Mouse (Mus musculus) limb, embryonic 10.5 days (tissue): Measurements from ENCODE around the gene Nsf. TPM values are rescaled to one million over a fixed set of nuclear protein-coding genes. Genes with fewer than 3 reads are reported as not detected.
"Not testable (repeated sequence)": the region's sequence is repeated elsewhere in the genome, so short reads cannot be mapped to it uniquely, and the experiment has no call there.

Experiments
- DNase-seq: peaks from one replicate; pipeline ENCODE4 v3.0.0-alpha.2; 2017; ENCODE audit warnings: low spot score
- H3K27ac ChIP-seq: fragments of 300-500 bp; sonication (generic); 2 replicates; pipeline ENCODE4 v1.5.1; 2016; ENCODE audit warnings: mild to moderate bottlenecking
- H3K27me3 ChIP-seq: fragments of 300-500 bp; sonication (generic); 2 replicates; pipeline ENCODE4 v1.6.1; 2016; ENCODE audit warnings: low read depth, mild to moderate bottlenecking; ENCODE audit not compliant: poor library complexity, severe bottlenecking
- H3K36me3 ChIP-seq: fragments of 300-500 bp; sonication (generic); 2 replicates; pipeline ENCODE4 v1.6.1; 2016; ENCODE audit warnings: mild to moderate bottlenecking, moderate library complexity
- H3K4me1 ChIP-seq: fragments of 300-500 bp; sonication (generic); 2 replicates; pipeline ENCODE4 v1.6.1; 2016
- H3K4me3 ChIP-seq: fragments of 300-500 bp; sonication (generic); 2 replicates; pipeline ENCODE4 v1.5.1; 2016; ENCODE audit warnings: mild to moderate bottlenecking, moderate library complexity
- H3K9me3 ChIP-seq: fragments of 300-500 bp; sonication (generic); replicated peaks from 2 replicates; pipeline ENCODE4 v1.6.1; 2016; ENCODE audit warnings: mild to moderate bottlenecking
- WGBS: fragments of 180-500 bp; shearing (Covaris S2); methylation state at CpG from one replicate; pipeline ENCODE4 v1.1.7; 2016; 5-methylcytosine and 5-hydroxymethylcytosine counted together
- polyA plus RNA-seq: library from polyadenylated mRNA; unstranded; fragments of >200 nt; fragmentation: Nextera tagmentation; extraction: Ambion mirVana; gene quantifications from 2 replicates; pipeline ENCODE4 v1.2.1, GENCODE M21; 2016

Nsf gene
- polyA plus RNA-seq, 1 experiment from 2014 or later, result 56.1 TPM

GRCm38 (mm10) chr11:103905506-103905905 lies 48.4 kb downstream of the Nsf start:
- no peaks in the 10 kb centered on the region for H3K27me3 ChIP-seq
- no peaks in the 10 kb centered on the region for H3K9me3 ChIP-seq
- WGBS, result 74% methylated on average over 9 of the region's 9 CpGs
- H3K27ac ChIP-seq, result no peak overlapping the region
- no peaks in the 10 kb centered on the region for H3K4me1 ChIP-seq
- no peak overlapping the region for H3K4me3 ChIP-seq
- H3K36me3 ChIP-seq, result peaks cover 33% of the 10 kb centered on the region
- DNase-seq, result no peak

- DNase-seq, result no peak
- peaks cover 14% of the 10 kb centered on the region; the same call in 1 of the 2 replicates for H3K36me3 ChIP-seq
- no peaks in the 10 kb centered on the region for H3K4me1 ChIP-seq
- 87% methylated on average over 4 of the region's 4 CpGs for WGBS
- H3K27me3 ChIP-seq, result no peaks in the 10 kb centered on the region
- no peaks in the 10 kb centered on the region for H3K9me3 ChIP-seq
- H3K27ac ChIP-seq, result no peak overlapping the region
- H3K4me3 ChIP-seq, result no peak overlapping the region
These were observed 52.3 kb downstream of the Nsf start for GRCm38 (mm10) chr11:103901581-103901966.

- Histone ChIP-seq H3K36me3 (peaks cover 12% of the 10 kb centered on the region; the same call in 1 of the 2 replicates), H3K4me3 (no peak overlapping the region), H3K27me3 (no peaks in the 10 kb centered on the region), H3K27ac (peak overlapping the region; percentile 42; the same call in 1 of the 2 replicates), H3K9me3 (no peaks in the 10 kb centered on the region), H3K4me1 (no peaks in the 10 kb centered on the region)
- no peak for DNase-seq
- WGBS, result 69% methylated on average over 20 of the region's 20 CpGs
These were observed 52.9 kb downstream of the Nsf start for GRCm38 (mm10) chr11:103900803-103901580.

GRCm38 (mm10) chr11:103896966-103897750 lies 56.7 kb downstream of the Nsf start:
- H3K4me3 ChIP-seq, result no peak overlapping the region
- 95% methylated on average over 11 of the region's 11 CpGs for WGBS

GRCm38 (mm10) chr11:103896056-103896455 lies 57.8 kb downstream of the Nsf start:
- peaks cover 18% of the 10 kb centered on the region; the same call in 1 of the 2 replicates for H3K36me3 ChIP-seq
- H3K27me3 ChIP-seq, result no peaks in the 10 kb centered on the region
- no peak for DNase-seq
- no peak overlapping the region for H3K27ac ChIP-seq
- no peaks in the 10 kb centered on the region for H3K4me1 ChIP-seq
- no peak overlapping the region for H3K4me3 ChIP-seq
- 84% methylated on average over 4 of the region's 4 CpGs for WGBS
- H3K9me3 ChIP-seq, result no peaks in the 10 kb centered on the region

More at GRCm38 (mm10) chr11:103896966-103897750, 56.7 kb downstream of the Nsf start:
- Histone ChIP-seq H3K27ac (no peak overlapping the region), H3K4me1 (no peaks in the 10 kb centered on the region), H3K9me3 (no peaks in the 10 kb centered on the region), H3K27me3 (no peaks in the 10 kb centered on the region), H3K36me3 (peaks cover 15% of the 10 kb centered on the region; the same call in 1 of the 2 replicates)
- no peak for DNase-seq

GRCm38 (mm10) chr11:103892831-103893230 lies 61.0 kb downstream of the Nsf start:
- Histone ChIP-seq H3K27me3 (no peaks in the 10 kb centered on the region), H3K4me3 (no peak overlapping the region), H3K4me1 (no peaks in the 10 kb centered on the region), H3K27ac (no peak overlapping the region), H3K9me3 (no peaks in the 10 kb centered on the region), H3K36me3 (peaks cover 15% of the 10 kb centered on the region)
- no peak for DNase-seq
- WGBS, result 87% methylated on average over 10 of the region's 10 CpGs

- Histone ChIP-seq H3K9me3 (no peaks in the 10 kb centered on the region), H3K27ac (no peak overlapping the region), H3K36me3 (peaks cover 15% of the 10 kb centered on the region), H3K4me3 (no peak overlapping the region), H3K4me1 (no peaks in the 10 kb centered on the region), H3K27me3 (no peaks in the 10 kb centered on the region)
- 88% methylated on average over 10 of the region's 10 CpGs for WGBS
- DNase-seq, result no peak
These were observed 62.1 kb downstream of the Nsf start for GRCm38 (mm10) chr11:103891781-103892180.

- peaks cover 8% of the 10 kb centered on the region for H3K4me1 ChIP-seq
- peaks cover 15% of the 10 kb centered on the region for H3K36me3 ChIP-seq
- H3K27ac ChIP-seq, result no peak overlapping the region
- DNase-seq, result no peak
- no peaks in the 10 kb centered on the region for H3K27me3 ChIP-seq
- H3K9me3 ChIP-seq, result no peaks in the 10 kb centered on the region
- no peak overlapping the region for H3K4me3 ChIP-seq
- 91% methylated on average over 23 of the region's 23 CpGs for WGBS
These were observed 63.3 kb downstream of the Nsf start for GRCm38 (mm10) chr11:103890337-103891186.

- Histone ChIP-seq H3K4me3 (no peak overlapping the region), H3K36me3 (peaks cover 16% of the 10 kb centered on the region), H3K9me3 (no peaks in the 10 kb centered on the region), H3K27ac (no peak overlapping the region), H3K4me1 (peaks cover 22% of the 10 kb centered on the region), H3K27me3 (no peaks in the 10 kb centered on the region)
- 96% methylated on average over 11 of the region's 11 CpGs for WGBS
- DNase-seq, result no peak
These were observed 66.0 kb downstream of the Nsf start for GRCm38 (mm10) chr11:103887724-103888410.

GRCm38 (mm10) chr11:103884749-103885383 lies 69.0 kb downstream of the Nsf start:
- DNase-seq, result peak; percentile 60
- 6% methylated on average over 13 of the region's 13 CpGs for WGBS
- Histone ChIP-seq H3K27me3 (no peaks in the 10 kb centered on the region), H3K4me3 (peak overlapping the region; percentile 41), H3K4me1 (peaks cover 22% of the 10 kb centered on the region), H3K27ac (peak overlapping the region; percentile 77), H3K36me3 (peaks cover 27% of the 10 kb centered on the region), H3K9me3 (no peaks in the 10 kb centered on the region)

- no peak overlapping the region for H3K27ac ChIP-seq
- no peak overlapping the region for H3K4me3 ChIP-seq
- WGBS, result 94% methylated on average over 10 of the region's 10 CpGs
- DNase-seq, result no peak
- H3K9me3 ChIP-seq, result no peaks in the 10 kb centered on the region
- peaks cover 22% of the 10 kb centered on the region for H3K4me1 ChIP-seq
- H3K27me3 ChIP-seq, result no peaks in the 10 kb centered on the region
- H3K36me3 ChIP-seq, result peaks cover 29% of the 10 kb centered on the region
These were observed 70.1 kb downstream of the Nsf start for GRCm38 (mm10) chr11:103883793-103884192.

GRCm38 (mm10) chr11:103879476-103879875 lies 74.4 kb downstream of the Nsf start:
- peaks cover 35% of the 10 kb centered on the region for H3K36me3 ChIP-seq
- not testable (repeated sequence) for H3K4me1 ChIP-seq, DNase-seq, H3K27me3 ChIP-seq, H3K4me3 ChIP-seq, H3K27ac ChIP-seq, H3K9me3 ChIP-seq
- WGBS, result 95% methylated on average over 7 of the region's 8 CpGs
